Mouse (Mus musculus): ENCODE measurements around the gene Actl6b.

Actl6b gene

GRCm38 (mm10) chr5:137553411-137553837 lies at the start of gene Actl6b:
Actl6b (plus strand) TSS chr5:137553517.
- DNase-seq (ENCODE audit: low spot score in 2 of 2), result peak in 1 of 2 experiments; percentile 53

- no peak for DNase-seq (ENCODE audit: low spot score in 2 of 2)
Observed at GRCm38 (mm10) chr5:137504041-137504440, 49.3 kb upstream of the Actl6b start.

DNA sequence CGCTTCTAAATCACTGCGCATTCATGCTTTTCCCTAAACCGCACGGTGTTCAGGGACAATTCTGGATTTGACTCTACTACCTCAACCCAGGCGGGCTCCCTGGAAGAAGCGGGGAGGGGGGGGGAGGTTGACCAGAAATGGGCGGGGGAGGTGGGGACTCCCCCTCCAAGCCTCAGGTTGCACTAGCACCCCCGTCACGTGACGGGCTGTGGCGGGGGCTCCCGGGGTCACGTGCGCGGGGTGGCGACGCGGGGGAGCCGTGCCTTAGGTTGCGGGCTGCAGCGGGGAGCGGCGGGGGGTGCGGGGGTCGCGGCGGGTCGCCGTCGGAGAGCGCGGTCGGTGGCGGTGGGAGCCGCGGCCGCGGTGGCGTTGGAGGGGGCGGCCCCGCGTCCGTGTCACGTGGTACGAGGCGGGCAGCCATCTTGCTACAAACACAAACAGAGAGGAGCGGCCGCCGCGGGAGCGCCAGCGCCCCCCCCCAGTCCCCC lies 43.3 kb upstream of the Actl6b start:
- peak; percentile 78 to 81 for DNase-seq (ENCODE audit: low spot score in 2 of 2)

GRCm38 (mm10) chr5:137510573-137511390 lies 42.5 kb upstream of the Actl6b start:
- no peak for DNase-seq (ENCODE audit: low spot score in 2 of 2)

- no peak for DNase-seq (ENCODE audit: low spot score in 2 of 2)
Observed at GRCm38 (mm10) chr5:137511706-137512105, 41.6 kb upstream of the Actl6b start.

DNA sequence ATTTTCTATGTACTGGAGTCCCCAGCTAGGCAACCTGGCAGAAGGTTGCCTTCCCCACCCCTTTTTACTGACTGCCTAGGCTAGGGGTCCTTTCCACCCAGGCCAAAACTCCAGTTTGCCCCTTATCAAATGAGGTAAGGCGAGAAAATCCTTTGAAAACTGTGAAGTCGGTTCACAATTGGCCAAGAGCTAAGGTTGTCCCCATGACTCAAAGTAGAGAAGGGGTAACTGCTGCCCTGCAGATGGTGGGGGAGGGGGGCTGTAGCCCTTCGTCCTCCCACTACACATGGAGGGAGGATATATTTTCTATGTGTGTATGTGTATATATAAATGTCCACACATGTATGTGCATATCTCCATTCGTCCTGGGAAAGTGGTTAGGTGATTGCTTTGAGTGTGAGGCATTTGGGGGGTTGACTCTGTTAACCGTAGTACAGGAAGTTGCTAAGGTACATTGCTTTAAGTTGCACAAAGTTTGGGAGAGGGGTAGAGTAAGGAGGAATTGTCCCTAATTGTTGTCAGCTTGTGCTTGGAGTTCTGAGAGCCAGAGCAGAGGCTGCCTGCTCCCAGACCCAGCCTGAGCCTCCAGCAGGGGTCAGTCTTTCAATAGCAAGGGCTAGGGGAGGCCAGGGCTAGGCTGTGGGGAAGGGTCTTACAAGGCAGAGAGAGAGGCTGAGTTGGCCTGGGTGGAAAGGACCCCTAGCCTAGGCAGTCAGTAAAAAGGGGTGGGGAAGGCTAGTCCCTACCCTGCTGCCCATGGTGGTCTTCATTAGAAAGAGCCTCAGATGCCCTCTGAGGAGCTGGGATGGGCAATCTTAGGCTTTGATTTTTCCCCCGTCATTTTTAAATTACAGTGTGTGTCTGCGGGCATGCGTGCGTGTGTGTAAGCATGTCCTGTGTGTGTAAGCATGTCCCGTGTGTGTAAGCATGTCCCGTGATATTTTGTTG lies 40.2 kb upstream of the Actl6b start:
- no peak for DNase-seq (ENCODE audit: low spot score in 2 of 2)

GRCm38 (mm10) chr5:137513951-137514721 lies 39.2 kb upstream of the Actl6b start:
- DNase-seq (ENCODE audit: low spot score in 2 of 2), result no peak

GRCm38 (mm10) chr5:137514811-137515210 lies 38.5 kb upstream of the Actl6b start:
- DNase-seq (ENCODE audit: low spot score in 2 of 2), result no peak

DNA sequence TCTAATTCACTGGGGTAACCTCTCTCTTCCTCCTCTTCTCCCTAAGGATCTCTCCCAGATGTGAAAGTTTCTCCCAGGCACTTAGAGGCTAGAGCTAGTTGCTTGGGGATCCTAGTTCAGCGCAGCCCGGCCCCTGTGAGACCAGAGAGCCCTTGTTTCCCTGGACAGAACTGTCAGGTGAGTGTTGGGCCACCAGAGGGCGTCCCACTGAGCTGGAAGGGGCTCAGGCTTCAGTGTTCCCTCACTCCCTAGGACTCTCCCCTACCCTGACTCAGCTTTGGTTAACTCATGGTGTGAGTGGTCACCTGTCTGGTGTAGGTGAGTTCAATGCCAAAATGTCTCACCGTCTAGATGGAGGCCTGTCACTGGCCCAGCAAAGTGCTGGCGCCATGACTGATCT lies 34.9 kb upstream of the Actl6b start, which contains the start of gene Gigyf1:
Gigyf1 (plus strand) TSS at position 113 of the 400 bp plus-strand sequence.
- no peak for DNase-seq (ENCODE audit: low spot score in 2 of 2)

GRCm38 (mm10) chr5:137519691-137520550 lies 33.4 kb upstream of the Actl6b start:
- no peak for DNase-seq (ENCODE audit: low spot score in 2 of 2)

DNA sequence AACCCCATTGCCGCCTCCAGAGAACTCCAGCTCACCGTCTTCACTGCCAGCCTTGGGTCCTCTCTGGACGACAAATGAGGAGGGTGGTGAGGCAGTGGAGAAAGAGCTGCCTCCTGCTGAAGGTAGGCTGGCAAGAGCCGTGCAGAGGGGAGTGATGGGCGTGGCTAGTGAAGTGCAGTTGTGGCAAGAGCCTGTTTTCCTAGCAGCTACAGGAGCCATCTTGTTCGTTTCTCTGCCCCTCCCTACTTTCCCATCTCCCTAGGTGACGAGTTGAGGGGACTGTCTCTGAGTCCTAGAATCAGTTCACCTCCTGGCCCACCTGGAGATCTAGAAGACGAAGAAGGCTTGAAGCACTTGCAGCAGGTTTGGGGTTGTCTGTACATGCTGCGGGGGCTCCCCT lies 31.5 kb upstream of the Actl6b start:
- no peak for DNase-seq (ENCODE audit: low spot score in 2 of 2)

- DNase-seq (ENCODE audit: low spot score in 2 of 2), result no peak
Observed at GRCm38 (mm10) chr5:137522711-137523110, 30.6 kb upstream of the Actl6b start.

DNA sequence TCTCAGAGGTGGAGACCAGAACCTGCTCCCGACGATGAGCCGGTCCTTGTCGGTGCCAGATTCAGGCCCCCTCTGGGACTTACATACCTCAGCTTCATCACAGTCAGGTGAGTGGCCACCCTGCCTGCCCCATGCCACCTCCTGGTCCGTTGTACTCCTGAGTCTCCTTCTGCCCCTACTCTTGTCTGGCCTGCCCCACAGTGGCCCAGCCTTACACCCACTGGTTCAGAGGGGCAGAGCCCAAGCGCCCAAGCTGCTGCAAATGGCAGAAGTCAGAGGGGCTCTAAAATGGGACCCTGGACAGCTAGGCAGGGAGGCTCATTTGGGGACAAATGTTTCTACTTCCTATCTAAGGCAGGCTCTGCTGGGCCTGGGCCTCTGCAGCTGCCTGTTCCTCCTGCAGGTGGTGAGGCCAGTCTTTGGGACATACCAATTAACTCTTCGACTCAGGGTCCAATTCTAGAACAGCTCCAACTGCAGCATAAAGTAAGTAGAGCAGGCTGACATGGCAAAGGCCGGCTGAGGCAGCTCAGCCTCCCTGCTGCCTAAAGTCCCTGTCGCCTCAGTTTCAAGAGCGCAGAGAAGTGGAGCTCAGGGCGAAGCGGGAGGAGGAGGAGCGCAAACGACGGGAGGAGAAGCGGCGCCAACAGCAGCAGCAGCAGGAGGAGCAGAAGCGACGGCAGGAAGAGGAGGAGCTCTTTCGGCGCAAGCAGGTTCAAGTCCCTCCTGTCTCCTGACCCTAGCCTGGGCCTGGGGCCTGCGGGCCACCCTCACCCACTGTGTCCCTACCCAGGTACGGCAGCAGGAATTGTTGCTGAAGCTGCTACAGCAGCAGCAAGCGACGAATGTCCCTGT lies 29.7 kb upstream of the Actl6b start:
- no peak for DNase-seq (ENCODE audit: low spot score in 2 of 2)

GRCm38 (mm10) chr5:137524251-137524515 lies 29.1 kb upstream of the Actl6b start:
- DNase-seq (ENCODE audit: low spot score in 2 of 2), result no peak

GRCm38 (mm10) chr5:137524671-137525070 lies 28.6 kb upstream of the Actl6b start:
- DNase-seq (ENCODE audit: low spot score in 2 of 2), result no peak

DNA sequence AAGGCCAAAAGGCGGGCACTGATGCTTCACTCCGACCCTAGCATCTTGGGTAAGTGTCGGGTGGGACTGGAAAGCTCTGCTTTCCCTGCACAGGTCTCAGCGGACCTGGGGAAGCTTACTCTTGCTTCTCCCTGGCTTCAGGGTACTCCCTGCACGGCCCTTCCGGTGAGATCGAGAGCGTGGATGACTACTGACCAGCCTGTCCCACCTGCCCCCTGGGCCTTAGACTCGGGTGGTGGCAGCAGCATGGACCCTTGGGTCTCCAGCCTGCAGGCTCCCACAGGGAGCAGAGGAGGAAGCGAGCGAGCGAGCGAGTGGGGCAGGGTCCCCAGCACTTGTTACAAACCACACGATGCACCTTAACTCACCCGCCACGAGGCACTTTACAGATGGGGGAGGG lies 27.8 kb upstream of the Actl6b start:
- DNase-seq (ENCODE audit: low spot score in 2 of 2), result no peak

- peak in 1 of 2 experiments; percentile 21 for DNase-seq (ENCODE audit: low spot score in 2 of 2)
Observed at GRCm38 (mm10) chr5:137526192-137526936, 27.0 kb upstream of the Actl6b start.

GRCm38 (mm10) chr5:137527413-137527812 lies 25.9 kb upstream of the Actl6b start:
- DNase-seq (ENCODE audit: low spot score in 2 of 2), result no peak

Measured in urinary bladder, postnatal 36 days (tissue).